Mouse (Mus musculus): ENCODE measurements around the gene Lrrc10b. TPM values are rescaled to one million over a fixed set of nuclear protein-coding genes. Genes with fewer than 3 reads are reported as not detected.

Lrrc10b gene
- polyA plus RNA-seq, 1 experiment from 2014 or later = 0.21 TPM

- peaks cover 10% of the 10 kb centered on the region for H3K4me1 ChIP-seq (ENCODE audit: control insufficient read depth, insufficient read depth, low read length)
- WGBS = 67% methylated on average over 4 of the region's 4 CpGs
- no peak overlapping the region for H3K4me3 ChIP-seq (ENCODE audit: low read length)
- H3K36me3 ChIP-seq (ENCODE audit: control insufficient read depth, insufficient read depth) = no peaks in the 10 kb centered on the region
- H3K9ac ChIP-seq (ENCODE audit: low read length) = no peak overlapping the region
- no peak overlapping the region for H3K4me2 ChIP-seq (ENCODE audit: low read depth, low read length)
- no peak overlapping the region for H3K27ac ChIP-seq (ENCODE audit: low read length)
- H3K9me3 ChIP-seq (replicated peaks; ENCODE audit: control insufficient read depth, low read length) = no peaks in the 10 kb centered on the region
- peaks cover 90% of the 10 kb centered on the region for H3K27me3 ChIP-seq (ENCODE audit: control insufficient read depth, insufficient read depth, low read length)
- ATAC-seq (replicated peaks; ENCODE audit: extremely low read depth, insufficient read depth, low FRiP score) = no peak
Measured at GRCm38 (mm10) chr19:10454718-10455436, 2.4 kb downstream of the Lrrc10b start.

- 5% methylated on average over 3 of the region's 3 CpGs for WGBS
- Histone ChIP-seq H3K9ac (ENCODE audit: low read length) (no peak overlapping the region), H3K4me2 (ENCODE audit: low read depth, low read length) (no peak overlapping the region), H3K4me1 (ENCODE audit: control insufficient read depth, insufficient read depth, low read length) (no peaks in the 10 kb centered on the region), H3K9me3 (replicated peaks; ENCODE audit: control insufficient read depth, low read length) (no peaks in the 10 kb centered on the region), H3K27me3 (ENCODE audit: control insufficient read depth, insufficient read depth, low read length) (peaks cover 38% of the 10 kb centered on the region), H3K36me3 (ENCODE audit: control insufficient read depth, insufficient read depth) (no peaks in the 10 kb centered on the region), H3K4me3 (ENCODE audit: low read length) (no peak overlapping the region), H3K27ac (ENCODE audit: low read length) (no peak overlapping the region)
- ATAC-seq (replicated peaks; ENCODE audit: extremely low read depth, insufficient read depth, low FRiP score) = peak; percentile 38; the same call in 1 of the 2 replicates
Measured at GRCm38 (mm10) chr19:10449708-10450107, 7.6 kb downstream of the Lrrc10b start.

GRCm38 (mm10) chr19:10449190-10449589 lies 8.1 kb downstream of the Lrrc10b start:
- ATAC-seq (replicated peaks; ENCODE audit: extremely low read depth, insufficient read depth, low FRiP score) = 0 out of 2 replicates have a peak, but pooled peaks have one; percentile 9
- no peaks in the 10 kb centered on the region for H3K4me1 ChIP-seq (ENCODE audit: control insufficient read depth, insufficient read depth, low read length)
- H3K4me2 ChIP-seq (ENCODE audit: low read depth, low read length) = no peak overlapping the region
- no peaks in the 10 kb centered on the region for H3K9me3 ChIP-seq (replicated peaks; ENCODE audit: control insufficient read depth, low read length)
- H3K4me3 ChIP-seq (ENCODE audit: low read length) = no peak overlapping the region
- no peak overlapping the region for H3K27ac ChIP-seq (ENCODE audit: low read length)
- H3K9ac ChIP-seq (ENCODE audit: low read length) = no peak overlapping the region
- 39% methylated on average over 6 of the region's 6 CpGs for WGBS
- H3K36me3 ChIP-seq (ENCODE audit: control insufficient read depth, insufficient read depth) = no peaks in the 10 kb centered on the region
- H3K27me3 ChIP-seq (ENCODE audit: control insufficient read depth, insufficient read depth, low read length) = peaks cover 33% of the 10 kb centered on the region

- Histone ChIP-seq H3K27me3 (ENCODE audit: control insufficient read depth, insufficient read depth, low read length) (peaks cover 28% of the 10 kb centered on the region), H3K36me3 (ENCODE audit: control insufficient read depth, insufficient read depth) (no peaks in the 10 kb centered on the region), H3K9me3 (replicated peaks; ENCODE audit: control insufficient read depth, low read length) (no peaks in the 10 kb centered on the region), H3K27ac (ENCODE audit: low read length) (no peak overlapping the region), H3K4me2 (ENCODE audit: low read depth, low read length) (no peak overlapping the region), H3K4me3 (ENCODE audit: low read length) (no peak overlapping the region), H3K4me1 (ENCODE audit: control insufficient read depth, insufficient read depth, low read length) (no peaks in the 10 kb centered on the region), H3K9ac (ENCODE audit: low read length) (no peak overlapping the region)
- ATAC-seq (replicated peaks; ENCODE audit: extremely low read depth, insufficient read depth, low FRiP score) = no peak
- 94% methylated on average over 7 of the region's 7 CpGs for WGBS
Measured at GRCm38 (mm10) chr19:10448275-10448674, 9.0 kb downstream of the Lrrc10b start.

GRCm38 (mm10) chr19:10444685-10445369 lies 12.4 kb downstream of the Lrrc10b start:
- no peaks in the 10 kb centered on the region for H3K4me1 ChIP-seq (ENCODE audit: control insufficient read depth, insufficient read depth, low read length)
- ATAC-seq (replicated peaks; ENCODE audit: extremely low read depth, insufficient read depth, low FRiP score) = no peak
- no peak overlapping the region for H3K4me3 ChIP-seq (ENCODE audit: low read length)
- no peak overlapping the region for H3K4me2 ChIP-seq (ENCODE audit: low read depth, low read length)
- no peaks in the 10 kb centered on the region for H3K9me3 ChIP-seq (replicated peaks; ENCODE audit: control insufficient read depth, low read length)
- no peak overlapping the region for H3K9ac ChIP-seq (ENCODE audit: low read length)
- H3K27me3 ChIP-seq (ENCODE audit: control insufficient read depth, insufficient read depth, low read length) = peaks cover 6% of the 10 kb centered on the region; the same call in 1 of the 2 replicates
- 66% methylated on average over 15 of the region's 15 CpGs for WGBS
- no peak overlapping the region for H3K27ac ChIP-seq (ENCODE audit: low read length)
- no peaks in the 10 kb centered on the region for H3K36me3 ChIP-seq (ENCODE audit: control insufficient read depth, insufficient read depth)

GRCm38 (mm10) chr19:10437521-10437920 lies 19.8 kb downstream of the Lrrc10b start:
- no peak for ATAC-seq (replicated peaks; ENCODE audit: extremely low read depth, insufficient read depth, low FRiP score)
- Histone ChIP-seq H3K4me3 (ENCODE audit: low read length) (no peak overlapping the region), H3K27me3 (ENCODE audit: control insufficient read depth, insufficient read depth, low read length) (no peaks in the 10 kb centered on the region; the same call in 1 of the 2 replicates), H3K9me3 (replicated peaks; ENCODE audit: control insufficient read depth, low read length) (no peaks in the 10 kb centered on the region), H3K9ac (ENCODE audit: low read length) (no peak overlapping the region), H3K36me3 (ENCODE audit: control insufficient read depth, insufficient read depth) (no peaks in the 10 kb centered on the region), H3K4me1 (ENCODE audit: control insufficient read depth, insufficient read depth, low read length) (peaks cover 18% of the 10 kb centered on the region), H3K4me2 (ENCODE audit: low read depth, low read length) (no peak overlapping the region), H3K27ac (ENCODE audit: low read length) (no peak overlapping the region)
- 45% methylated on average over 1 of the region's 1 CpGs for WGBS

GRCm38 (mm10) chr19:10436726-10437125 lies 20.5 kb downstream of the Lrrc10b start:
- no peaks in the 10 kb centered on the region for H3K9me3 ChIP-seq (replicated peaks; ENCODE audit: control insufficient read depth, low read length)
- H3K36me3 ChIP-seq (ENCODE audit: control insufficient read depth, insufficient read depth) = no peaks in the 10 kb centered on the region
- H3K27ac ChIP-seq (ENCODE audit: low read length) = no peak overlapping the region
- H3K4me2 ChIP-seq (ENCODE audit: low read depth, low read length) = no peak overlapping the region
- 58% methylated on average over 1 of the region's 1 CpGs for WGBS
- no peak overlapping the region for H3K4me3 ChIP-seq (ENCODE audit: low read length)
- no peak overlapping the region for H3K9ac ChIP-seq (ENCODE audit: low read length)
- peaks cover 19% of the 10 kb centered on the region for H3K4me1 ChIP-seq (ENCODE audit: control insufficient read depth, insufficient read depth, low read length)
- ATAC-seq (replicated peaks; ENCODE audit: extremely low read depth, insufficient read depth, low FRiP score) = no peak
- H3K27me3 ChIP-seq (ENCODE audit: control insufficient read depth, insufficient read depth, low read length) = no peaks in the 10 kb centered on the region

- no peak overlapping the region for H3K4me2 ChIP-seq (ENCODE audit: low read depth, low read length)
- H3K9me3 ChIP-seq (replicated peaks; ENCODE audit: control insufficient read depth, low read length) = no peaks in the 10 kb centered on the region
- no peak overlapping the region for H3K27ac ChIP-seq (ENCODE audit: low read length)
- H3K4me1 ChIP-seq (ENCODE audit: control insufficient read depth, insufficient read depth, low read length) = peaks cover 23% of the 10 kb centered on the region
- 43% methylated on average over 3 of the region's 3 CpGs for WGBS
- no peak for ATAC-seq (replicated peaks; ENCODE audit: extremely low read depth, insufficient read depth, low FRiP score)
- no peak overlapping the region for H3K9ac ChIP-seq (ENCODE audit: low read length)
- H3K36me3 ChIP-seq (ENCODE audit: control insufficient read depth, insufficient read depth) = no peaks in the 10 kb centered on the region
- H3K4me3 ChIP-seq (ENCODE audit: low read length) = no peak overlapping the region
- H3K27me3 ChIP-seq (ENCODE audit: control insufficient read depth, insufficient read depth, low read length) = no peaks in the 10 kb centered on the region
Measured at GRCm38 (mm10) chr19:10435908-10436307, 21.4 kb downstream of the Lrrc10b start.

- no peak overlapping the region; the same call in 1 of the 2 replicates for H3K27ac ChIP-seq (ENCODE audit: low read length)
- no peak overlapping the region for H3K4me2 ChIP-seq (ENCODE audit: low read depth, low read length)
- H3K9ac ChIP-seq (ENCODE audit: low read length) = no peak overlapping the region
- H3K4me1 ChIP-seq (ENCODE audit: control insufficient read depth, insufficient read depth, low read length) = peaks cover 26% of the 10 kb centered on the region
- no peaks in the 10 kb centered on the region for H3K9me3 ChIP-seq (replicated peaks; ENCODE audit: control insufficient read depth, low read length)
- WGBS = 70% methylated on average over 6 of the region's 6 CpGs
- no peak overlapping the region for H3K4me3 ChIP-seq (ENCODE audit: low read length)
- H3K27me3 ChIP-seq (ENCODE audit: control insufficient read depth, insufficient read depth, low read length) = no peaks in the 10 kb centered on the region
- ATAC-seq (replicated peaks; ENCODE audit: extremely low read depth, insufficient read depth, low FRiP score) = no peak
- H3K36me3 ChIP-seq (ENCODE audit: control insufficient read depth, insufficient read depth) = no peaks in the 10 kb centered on the region
Measured at GRCm38 (mm10) chr19:10434927-10435326, 22.3 kb downstream of the Lrrc10b start.
